Mouse (Mus musculus) mature B cell (primary cell): ENCODE results near the gene Gas2l1.
"Not testable (repeated sequence)": the region's sequence is repeated elsewhere in the genome, so short reads cannot be mapped to it uniquely, and the experiment has no call there.

Experiments used
- in situ Hi-C: fragments of 300-500 bp; cut with MboI; formaldehyde crosslinking; loops from 2 replicates; pipeline ENCODE4 v1.14.3; 2019

The Gas2l1 gene

GRCm38 (mm10) chr11:5065056-5065821 is at the start of gene Gas2l1:
TSS of gene Gas2l1 (minus strand) at chr11:5065327.
- in situ Hi-C loops, result no loop called here

GRCm38 (mm10) chr11:5113645-5114044 is 48.5 kb upstream of the Gas2l1 start:
- in situ Hi-C loops, result no loop called here

- in situ Hi-C loops, result no loop called here
These were observed 44.3 kb upstream of the Gas2l1 start for GRCm38 (mm10) chr11:5109441-5109840.

GRCm38 (mm10) chr11:5103986-5104509 is 38.9 kb upstream of the Gas2l1 start:
- in situ Hi-C loops, result no loop called here

GRCm38 (mm10) chr11:5102384-5102783 is 37.3 kb upstream of the Gas2l1 start:
- in situ Hi-C loops, result no loop called here

GRCm38 (mm10) chr11:5101641-5102040 is 36.5 kb upstream of the Gas2l1 start:
- in situ Hi-C loops, result no loop called here

GRCm38 (mm10) chr11:5100801-5101200 is 35.7 kb upstream of the Gas2l1 start:
- in situ Hi-C loops, result no loop called here

- in situ Hi-C loops, result no loop called here
These were observed 35.2 kb upstream of the Gas2l1 start for GRCm38 (mm10) chr11:5100283-5100682.

- in situ Hi-C loops, result no loop called here
These were observed 34.6 kb upstream of the Gas2l1 start for GRCm38 (mm10) chr11:5099576-5100183.

GRCm38 (mm10) chr11:5098736-5099542 is 33.8 kb upstream of the Gas2l1 start, which contains the start of the genes Rhbdd3 and Ewsr1:
TSS of gene Rhbdd3 (plus strand) at chr11:5098926.
TSS of gene Ewsr1 (minus strand) at chr11:5099266.
- in situ Hi-C loops, result no loop called here

GRCm38 (mm10) chr11:5098035-5098735 is 33.1 kb upstream of the Gas2l1 start:
- in situ Hi-C loops, result no loop called here

GRCm38 (mm10) chr11:5096480-5097020 is 31.4 kb upstream of the Gas2l1 start:
- in situ Hi-C loops, result no loop called here

GRCm38 (mm10) chr11:5095877-5096276 is 30.8 kb upstream of the Gas2l1 start:
- in situ Hi-C loops, result no loop called here

GRCm38 (mm10) chr11:5091706-5092105 is 26.6 kb upstream of the Gas2l1 start:
- in situ Hi-C loops, result no loop called here

- in situ Hi-C loops, result no loop called here
These were observed 24.0 kb upstream of the Gas2l1 start for GRCm38 (mm10) chr11:5089147-5089546.

GRCm38 (mm10) chr11:5076843-5077242 is 11.7 kb upstream of the Gas2l1 start:
- in situ Hi-C loops, result not testable (repeated sequence)

- in situ Hi-C loops, result no loop called here
These were observed 10.6 kb upstream of the Gas2l1 start for GRCm38 (mm10) chr11:5075760-5076159.

GRCm38 (mm10) chr11:5074882-5075281 is 9.8 kb upstream of the Gas2l1 start:
- in situ Hi-C loops, result no loop called here

GRCm38 (mm10) chr11:5068126-5068971 is 3.2 kb upstream of the Gas2l1 start:
- in situ Hi-C loops, result no loop called here

- in situ Hi-C loops, result no loop called here
These were observed 1.9 kb upstream of the Gas2l1 start for GRCm38 (mm10) chr11:5067063-5067462.
